Mouse (Mus musculus): ENCODE measurements around the gene Gm21294.
"Not testable (repeated sequence)": the region's sequence is repeated elsewhere in the genome, so short reads cannot be mapped to it uniquely, and the experiment has no call there.

Gene Gm21294

DNA sequence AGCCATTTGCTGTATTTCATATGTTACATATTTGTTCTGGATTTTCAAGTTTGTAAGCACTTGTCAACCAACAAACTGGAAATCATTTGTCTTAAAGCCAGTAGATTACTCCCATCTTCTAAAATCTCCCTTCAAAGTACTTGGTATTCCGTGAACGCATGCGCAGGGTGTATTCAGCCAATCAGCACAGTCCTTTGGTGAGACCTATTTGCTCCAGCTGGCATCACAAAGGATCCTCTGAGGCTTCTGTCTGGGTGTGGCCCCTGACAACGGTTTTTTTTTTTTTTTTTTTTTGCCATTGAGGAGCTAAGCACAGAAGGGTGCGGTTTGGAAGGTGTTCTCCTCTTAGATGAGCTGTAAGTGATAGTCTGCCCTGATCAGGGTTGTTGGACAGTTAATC, at the start of gene Gm21294:
TSS of gene Gm21294 (plus strand) at position 301 of the 400 bp plus-strand sequence.
- DNase-seq = not testable (repeated sequence)

DNA sequence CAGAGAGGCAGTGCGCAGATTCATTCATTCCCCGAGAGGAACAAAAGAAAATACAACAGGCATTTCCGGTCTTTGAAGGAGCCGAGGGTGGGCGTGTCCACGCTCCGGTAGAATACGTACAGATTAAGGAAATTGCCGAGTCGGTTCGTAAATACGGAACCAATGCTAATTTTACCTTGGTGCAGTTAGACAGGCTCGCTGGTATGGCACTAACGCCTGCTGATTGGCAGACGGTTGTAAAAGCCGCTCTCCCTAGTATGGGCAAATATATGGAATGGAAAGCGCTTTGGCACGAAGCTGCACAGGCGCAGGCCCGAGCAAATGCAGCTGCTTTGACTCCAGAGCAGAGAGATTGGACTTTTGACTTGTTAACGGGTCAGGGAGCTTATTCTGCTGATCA, 73.6 kb downstream of the Gm21294 start:
- peak; percentile 19 to 56 for DNase-seq

All from kidney, adult 8-10 months (tissue).